ENCODE assay signal across 10 mouse cellular contexts in the genomic region with DNA sequence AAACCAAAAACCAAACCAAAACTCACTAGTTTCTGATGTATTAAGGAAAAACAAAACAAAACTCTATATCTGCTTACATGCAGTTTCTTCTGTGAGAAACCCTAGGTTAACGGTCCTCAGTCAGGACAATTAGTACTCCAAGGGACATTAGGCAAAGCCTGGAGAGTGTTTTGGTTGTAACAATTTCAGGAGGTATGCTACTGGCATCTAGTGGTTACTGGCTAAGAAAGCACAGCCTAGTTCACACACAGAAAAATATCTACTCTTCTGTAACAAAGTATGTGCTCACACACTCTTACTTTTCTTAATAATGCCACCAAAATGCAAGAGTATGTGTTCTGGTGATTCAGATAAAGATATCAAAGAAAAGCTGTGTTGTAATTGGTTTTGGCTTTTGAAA. TPM values are rescaled to one million over a fixed set of nuclear protein-coding genes. Genes with fewer than 3 reads are reported as not detected.
DNase-seq lines count a peak whose midpoint lies in the region; ATAC-seq and TF ChIP-seq lines count a peak whose summit lies in the region.
"Had no signal": no experiment of that assay in that cellular context is flagged by ENCODE, and none has a peak within 500 bp of the region (broad histone marks: within the 10 kb centered on the region; RNA-seq: fewer than 3 reads in every experiment).

No protein-coding gene starts in this region.

- H3K9ac ChIP-seq in hindbrain, embryonic 15.5 days, result peak overlapping the region; percentile 92; the same call in 1 of the 2 replicates
- H3K9ac ChIP-seq in neural tube, embryonic 13.5 days, result peak overlapping the region; percentile 96
- H3K9ac ChIP-seq: heart, embryonic 13.5 days had no signal

- H3K4me1 ChIP-seq in hindbrain, embryonic 15.5 days (replicated peaks), result peaks cover 21% of the 10 kb centered on the region
- peaks cover 24% of the 10 kb centered on the region for H3K4me1 ChIP-seq in neural tube, embryonic 13.5 days (replicated peaks)

- H3K9me3 ChIP-seq in hindbrain, embryonic 15.5 days, result no peaks in the 10 kb centered on the region
- no peaks in the 10 kb centered on the region for H3K9me3 ChIP-seq in neural tube, embryonic 13.5 days
- H3K9me3 ChIP-seq: heart, embryonic 13.5 days had no signal

- peak; percentile 77 for TF ChIP-seq CTCF in layer of hippocampus, adult 2 months (conservative IDR thresholded peaks at IDR 0.05)

- H3K27me3 ChIP-seq in hindbrain, embryonic 15.5 days, result no peaks in the 10 kb centered on the region
- no peaks in the 10 kb centered on the region for H3K27me3 ChIP-seq in neural tube, embryonic 13.5 days

- ATAC-seq in common myeloid progenitor, adult 5-6 weeks (replicated peaks; ENCODE audit: low read depth, poor library complexity, severe bottlenecking), result peak; percentile 52
- ATAC-seq in hindbrain, embryonic 15.5 days (ENCODE audit: low FRiP score, low read depth), result no peak
- no peak for ATAC-seq in neural tube, embryonic 13.5 days (ENCODE audit: low read depth)
- ATAC-seq: activated CD4-positive, CD25-positive, alpha-beta regulatory T cell, adult 4 months had no signal

- WGBS in hindbrain, embryonic 15.5 days, result 8% methylated on average over 1 of the region's 1 CpGs
- 23% methylated on average over 1 of the region's 1 CpGs for WGBS in neural tube, embryonic 13.5 days

- peak in 1 of 2 experiments; percentile 16 for DNase-seq in layer of hippocampus, adult 2 months (ENCODE audit: low spot score in 2 of 2)
- no peak for DNase-seq in layer of hippocampus, adult 9-11 months
- DNase-seq in adrenal gland, adult 8-10 months, result no peak
- DNase-seq in cerebellum, postnatal 4 days (ENCODE audit: low spot score in 2 of 2), result no peak
- no peak for DNase-seq in testis, postnatal 14 days (ENCODE audit: low spot score)

- H3K4me3 ChIP-seq in layer of hippocampus, adult 2 months, result no peak overlapping the region
- peak overlapping the region; percentile 86 for H3K4me3 ChIP-seq in hindbrain, embryonic 15.5 days
- peak overlapping the region; percentile 83 for H3K4me3 ChIP-seq in neural tube, embryonic 13.5 days

- H3K4me2 ChIP-seq in hindbrain, embryonic 15.5 days, result peak overlapping the region; percentile 62
- H3K4me2 ChIP-seq in neural tube, embryonic 13.5 days, result peak overlapping the region; percentile 59

- no peak overlapping the region for H3K27ac ChIP-seq in layer of hippocampus, adult 2 months
- H3K27ac ChIP-seq in hindbrain, embryonic 15.5 days (replicated peaks), result peak overlapping the region; percentile 97
- H3K27ac ChIP-seq in neural tube, embryonic 13.5 days (replicated peaks), result no peak overlapping the region
- H3K27ac ChIP-seq: heart, embryonic 13.5 days had no signal

- peaks cover 15% of the 10 kb centered on the region for H3K36me3 ChIP-seq in hindbrain, embryonic 15.5 days
- peaks cover 25% of the 10 kb centered on the region for H3K36me3 ChIP-seq in neural tube, embryonic 13.5 days

RNA-seq across cellular contexts. Expression of gene Zfp786, which starts 1.7 kb away (rescaled TPM):
- total RNA-seq in layer of hippocampus, adult 2 months (2021), result 1 to 10 TPM; 5.5 to 6.5 TPM
- 2.2 and 3.2 TPM in 2 replicates for total RNA-seq in common myeloid progenitor, adult 5-6 weeks (2017)
- polyA plus RNA-seq in hindbrain, embryonic 15.5 days (2015; fragmentation: Nextera tagmentation; extraction: Ambion mirVana), result 14.7 and 15.3 TPM in 2 replicates
- 16.6 and 17.1 TPM in 2 replicates for polyA plus RNA-seq in neural tube, embryonic 13.5 days (2015; fragmentation: Nextera tagmentation; extraction: Ambion mirVana)
- total RNA-seq in adrenal gland, adult 8-10 months (2022), result 1 to 10 TPM; 1.0 to 1.8 (median 1.5) TPM
- polyA plus RNA-seq: activated CD4-positive, CD25-positive, alpha-beta regulatory T cell, adult 4 months had no signal

RNA-seq across cellular contexts. Expression of gene Zfp398, which starts 6.5 kb away (rescaled TPM):
- 10 to 100 TPM; 21.9 to 22.5 TPM for total RNA-seq in layer of hippocampus, adult 2 months (2021)
- 21.2 and 21.8 TPM in 2 replicates for total RNA-seq in common myeloid progenitor, adult 5-6 weeks (2017)
- polyA plus RNA-seq in hindbrain, embryonic 15.5 days (2015; fragmentation: Nextera tagmentation; extraction: Ambion mirVana), result 18.5 and 18.7 TPM in 2 replicates
- polyA plus RNA-seq in neural tube, embryonic 13.5 days (2015; fragmentation: Nextera tagmentation; extraction: Ambion mirVana), result 15.7 and 17.3 TPM in 2 replicates
- 10 to 100 TPM; 15.0 to 19.0 (median 17.3) TPM for total RNA-seq in adrenal gland, adult 8-10 months (2022)

RNA-seq across cellular contexts. Expression of gene Pdia4, which starts 15.7 kb away (rescaled TPM):
- 10 to 100 TPM; 58.2 to 62.5 TPM for total RNA-seq in layer of hippocampus, adult 2 months (2021)
- total RNA-seq in common myeloid progenitor, adult 5-6 weeks (2017), result 206 and 214 TPM in 2 replicates
- polyA plus RNA-seq in hindbrain, embryonic 15.5 days (2015; fragmentation: Nextera tagmentation; extraction: Ambion mirVana), result 150 and 163 TPM in 2 replicates
- polyA plus RNA-seq in neural tube, embryonic 13.5 days (2015; fragmentation: Nextera tagmentation; extraction: Ambion mirVana), result 187 and 204 TPM in 2 replicates
- 100 to 1,000 TPM in 2 of 4 experiments, 10 to 100 TPM in 2; 98.3 to 114 (median 107) TPM for total RNA-seq in adrenal gland, adult 8-10 months (2022)

RNA-seq across cellular contexts. Expression of gene Zfp282, which starts 48.1 kb away (rescaled TPM):
- total RNA-seq in layer of hippocampus, adult 2 months (2021), result 10 to 100 TPM; 13.3 to 13.5 TPM
- 15.1 and 16.9 TPM in 2 replicates for total RNA-seq in common myeloid progenitor, adult 5-6 weeks (2017)
- polyA plus RNA-seq in hindbrain, embryonic 15.5 days (2015; fragmentation: Nextera tagmentation; extraction: Ambion mirVana), result 23.9 and 26.2 TPM in 2 replicates
- 22.1 and 23.0 TPM in 2 replicates for polyA plus RNA-seq in neural tube, embryonic 13.5 days (2015; fragmentation: Nextera tagmentation; extraction: Ambion mirVana)
- total RNA-seq in adrenal gland, adult 8-10 months (2022), result 10 to 100 TPM in 1 of 4 experiments, 1 to 10 TPM in 3; 9.4 to 13.3 (median 9.7) TPM
